Mouse (Mus musculus): ENCODE data around the gene Myo1g. TPM values are rescaled to one million over a fixed set of nuclear protein-coding genes. Genes with fewer than 3 reads are reported as not detected.

Gene Myo1g
- 14.9 and 20.9 TPM in 2 replicates for polyA plus RNA-seq (2012; rRNA removed)

GRCm38 (mm10) chr11:6520507-6521173 lies at the start of gene Myo1g:
Myo1g (minus strand) TSS chr11:6520965.
- no peak for DNase-seq (ENCODE audit: low read depth, low spot score)
- 58% methylated on average over 7 of the region's 7 CpGs for WGBS

- WGBS = 45% methylated on average over 3 of the region's 3 CpGs
- no peak for DNase-seq (ENCODE audit: low read depth, low spot score)
Observed at GRCm38 (mm10) chr11:6569410-6569777, 48.6 kb upstream of the Myo1g start.

GRCm38 (mm10) chr11:6568584-6569409 lies 48.0 kb upstream of the Myo1g start:
- DNase-seq (ENCODE audit: low read depth, low spot score) = no peak
- 68% methylated on average over 11 of the region's 11 CpGs for WGBS

GRCm38 (mm10) chr11:6567951-6568350 lies 47.2 kb upstream of the Myo1g start:
- WGBS = 84% methylated on average over 8 of the region's 8 CpGs
- no peak for DNase-seq (ENCODE audit: low read depth, low spot score)

- 57% methylated on average over 4 of the region's 4 CpGs for WGBS
Observed at GRCm38 (mm10) chr11:6566496-6566895, 45.7 kb upstream of the Myo1g start.

GRCm38 (mm10) chr11:6563201-6563600 lies 42.4 kb upstream of the Myo1g start:
- WGBS = 85% methylated on average over 4 of the region's 4 CpGs
- no peak for DNase-seq (ENCODE audit: low read depth, low spot score)

More at GRCm38 (mm10) chr11:6566496-6566895, 45.7 kb upstream of the Myo1g start:
- no peak for DNase-seq (ENCODE audit: low read depth, low spot score)

- WGBS = 52% methylated on average over 6 of the region's 6 CpGs
- DNase-seq (ENCODE audit: low read depth, low spot score) = no peak
Observed at GRCm38 (mm10) chr11:6562359-6562758, 41.6 kb upstream of the Myo1g start.

GRCm38 (mm10) chr11:6561474-6561873 lies 40.7 kb upstream of the Myo1g start:
- 69% methylated on average over 4 of the region's 4 CpGs for WGBS
- no peak for DNase-seq (ENCODE audit: low read depth, low spot score)

- no peak for DNase-seq (ENCODE audit: low read depth, low spot score)
- WGBS = 67% methylated on average over 13 of the region's 13 CpGs
Observed at GRCm38 (mm10) chr11:6560655-6561360, 40.0 kb upstream of the Myo1g start.

- no peak for DNase-seq (ENCODE audit: low read depth, low spot score)
- 66% methylated on average over 2 of the region's 2 CpGs for WGBS
Observed at GRCm38 (mm10) chr11:6559996-6560395, 39.2 kb upstream of the Myo1g start.

- 72% methylated on average over 3 of the region's 3 CpGs for WGBS
- no peak for DNase-seq (ENCODE audit: low read depth, low spot score)
Observed at GRCm38 (mm10) chr11:6558234-6558633, 37.5 kb upstream of the Myo1g start.

- DNase-seq (ENCODE audit: low read depth, low spot score) = no peak
Observed at GRCm38 (mm10) chr11:6550201-6550600, 29.4 kb upstream of the Myo1g start.

GRCm38 (mm10) chr11:6549770-6550169 lies 29.0 kb upstream of the Myo1g start:
- 80% methylated on average over 2 of the region's 2 CpGs for WGBS

More at GRCm38 (mm10) chr11:6550201-6550600, 29.4 kb upstream of the Myo1g start:
- WGBS = 80% methylated on average over 3 of the region's 3 CpGs

GRCm38 (mm10) chr11:6547696-6548325 lies 27.0 kb upstream of the Myo1g start:
- DNase-seq (ENCODE audit: low read depth, low spot score) = no peak
- 9% methylated on average over 6 of the region's 6 CpGs for WGBS

More at GRCm38 (mm10) chr11:6549770-6550169, 29.0 kb upstream of the Myo1g start:
- DNase-seq (ENCODE audit: low read depth, low spot score) = no peak

- 2% methylated on average over 39 of the region's 41 CpGs for WGBS
- no peak for DNase-seq (ENCODE audit: low read depth, low spot score)
Observed at GRCm38 (mm10) chr11:6547037-6547680, 26.4 kb upstream of the Myo1g start.

- 1% methylated on average over 51 of the region's 57 CpGs for WGBS
- peak; percentile 98 for DNase-seq (ENCODE audit: low read depth, low spot score)
Observed at GRCm38 (mm10) chr11:6546205-6547013, 25.6 kb upstream of the Myo1g start, which contains the start of gene Ccm2. Ccm2 (plus strand) TSS chr11:6546887.

GRCm38 (mm10) chr11:6545857-6546192 lies 25.1 kb upstream of the Myo1g start:
- WGBS = 4% methylated on average over 3 of the region's 3 CpGs
- DNase-seq (ENCODE audit: low read depth, low spot score) = no peak

- DNase-seq (ENCODE audit: low read depth, low spot score) = no peak
- WGBS = 75% methylated on average over 4 of the region's 4 CpGs
Observed at GRCm38 (mm10) chr11:6545186-6545856, 24.6 kb upstream of the Myo1g start.
